Mouse (Mus musculus): ENCODE results near the gene Ubald2. TPM values are rescaled to one million over a fixed set of nuclear protein-coding genes. Genes with fewer than 3 reads are reported as not detected.
"Not testable (repeated sequence)": the region's sequence is repeated elsewhere in the genome, so short reads cannot be mapped to it uniquely, and the experiment has no call there.

Gene Ubald2
- total and polyA plus RNA-seq, 2 experiments from 2014 or later = 40.9 to 85.9 TPM

- Histone ChIP-seq H3K9ac (replicated peaks; ENCODE audit: low read length, poor library complexity, severe bottlenecking) (no peak overlapping the region), H3K27me3 (ENCODE audit: insufficient read depth, low read length) (no peaks in the 10 kb centered on the region; the same call in 1 of the 2 replicates), H3K36me3 (ENCODE audit: insufficient read depth, low read length) (no peaks in the 10 kb centered on the region), H3K4me2 (ENCODE audit: low read depth, low read length, poor library complexity, severe bottlenecking) (no peak overlapping the region), H3K4me3 (ENCODE audit: low read depth, low read length) (no peak overlapping the region), H3K27ac (ENCODE audit: low read depth, low read length) (no peak overlapping the region), H3K9me3 (ENCODE audit: low read length) (no peaks in the 10 kb centered on the region), H3K4me1 (ENCODE audit: insufficient read depth, low read length) (no peaks in the 10 kb centered on the region)
- 63% methylated on average over 4 of the region's 4 CpGs for WGBS
- ATAC-seq (ENCODE audit: low FRiP score) = no peak
- no peak for TF ChIP-seq CTCF (IDR thresholded peaks at IDR 0.05)
- no peak for DNase-seq (ENCODE audit: low spot score)
Measured at GRCm38 (mm10) chr11:116459786-116460185, 25.9 kb downstream of the Ubald2 start.

- ATAC-seq (ENCODE audit: low FRiP score) (no peak), DNase-seq (ENCODE audit: low spot score) (no peak)
- Histone ChIP-seq H3K9ac (replicated peaks; ENCODE audit: low read length, poor library complexity, severe bottlenecking) (no peak overlapping the region), H3K27ac (ENCODE audit: low read depth, low read length) (no peak overlapping the region), H3K4me2 (ENCODE audit: low read depth, low read length, poor library complexity, severe bottlenecking) (no peak overlapping the region), H3K4me3 (ENCODE audit: low read depth, low read length) (no peak overlapping the region), H3K27me3 (ENCODE audit: insufficient read depth, low read length) (no peaks in the 10 kb centered on the region; the same call in 1 of the 2 replicates), H3K4me1 (ENCODE audit: insufficient read depth, low read length) (no peaks in the 10 kb centered on the region), H3K9me3 (ENCODE audit: low read length) (no peaks in the 10 kb centered on the region), H3K36me3 (ENCODE audit: insufficient read depth, low read length) (no peaks in the 10 kb centered on the region)
- no peak for TF ChIP-seq CTCF (IDR thresholded peaks at IDR 0.05)
- 62% methylated on average over 5 of the region's 5 CpGs for WGBS
Measured at GRCm38 (mm10) chr11:116463338-116463737, 29.4 kb downstream of the Ubald2 start.

- Histone ChIP-seq H3K4me1 (ENCODE audit: insufficient read depth, low read length) (no peaks in the 10 kb centered on the region), H3K36me3 (ENCODE audit: insufficient read depth, low read length) (no peaks in the 10 kb centered on the region), H3K9me3 (ENCODE audit: low read length) (no peaks in the 10 kb centered on the region), H3K27ac (ENCODE audit: low read depth, low read length) (no peak overlapping the region), H3K4me3 (ENCODE audit: low read depth, low read length) (no peak overlapping the region), H3K9ac (replicated peaks; ENCODE audit: low read length, poor library complexity, severe bottlenecking) (no peak overlapping the region), H3K4me2 (ENCODE audit: low read depth, low read length, poor library complexity, severe bottlenecking) (no peak overlapping the region), H3K27me3 (ENCODE audit: insufficient read depth, low read length) (no peaks in the 10 kb centered on the region; the same call in 1 of the 2 replicates)
- ATAC-seq (ENCODE audit: low FRiP score) = 0 out of 2 replicates have a peak, but pooled peaks have one; percentile 31
- TF ChIP-seq CTCF (IDR thresholded peaks at IDR 0.05) = peak; percentile 79
- DNase-seq (ENCODE audit: low spot score) = peak; percentile 79
- 11% methylated on average over 2 of the region's 2 CpGs for WGBS
Measured at GRCm38 (mm10) chr11:116463833-116464232, 29.9 kb downstream of the Ubald2 start.

GRCm38 (mm10) chr11:116466141-116466540 lies 32.2 kb downstream of the Ubald2 start, which contains the start of gene Qrich2:
TSS of gene Qrich2 (minus strand) at chr11:116466241.
- no peak within 1 kb of the TSS for H3K27ac ChIP-seq (ENCODE audit: low read depth, low read length)
- no peak for TF ChIP-seq CTCF (IDR thresholded peaks at IDR 0.05)
- H3K4me1 ChIP-seq (ENCODE audit: insufficient read depth, low read length) = no peaks in the 10 kb centered on the region
- H3K27me3 ChIP-seq (ENCODE audit: insufficient read depth, low read length) = no peaks in the 10 kb centered on the region; the same call in 1 of the 2 replicates
- DNase-seq (ENCODE audit: low spot score) = no peak
- no peak for ATAC-seq (ENCODE audit: low FRiP score)
- no peak within 1 kb of the TSS for H3K9ac ChIP-seq (replicated peaks; ENCODE audit: low read length, poor library complexity, severe bottlenecking)
- no peak within 1 kb of the TSS for H3K4me3 ChIP-seq (ENCODE audit: low read depth, low read length)
- no peak within 1 kb of the TSS for H3K4me2 ChIP-seq (ENCODE audit: low read depth, low read length, poor library complexity, severe bottlenecking)
- no peaks in the 10 kb centered on the region for H3K9me3 ChIP-seq (ENCODE audit: low read length)
- WGBS = 62% methylated on average over 20 of the region's 20 CpGs
- H3K36me3 ChIP-seq (ENCODE audit: insufficient read depth, low read length) = peaks cover 14% of the 10 kb centered on the region

- not testable (repeated sequence) for ATAC-seq (ENCODE audit: low FRiP score); H3K4me1 ChIP-seq (ENCODE audit: insufficient read depth, low read length); H3K4me3 ChIP-seq (ENCODE audit: low read depth, low read length); H3K9me3 ChIP-seq (ENCODE audit: low read length); H3K27ac ChIP-seq (ENCODE audit: low read depth, low read length); H3K4me2 ChIP-seq (ENCODE audit: low read depth, low read length, poor library complexity, severe bottlenecking); H3K9ac ChIP-seq (replicated peaks; ENCODE audit: low read length, poor library complexity, severe bottlenecking); DNase-seq (ENCODE audit: low spot score); H3K27me3 ChIP-seq (ENCODE audit: insufficient read depth, low read length)
- 81% methylated on average over 3 of the region's 3 CpGs for WGBS
- peaks cover 34% of the 10 kb centered on the region for H3K36me3 ChIP-seq (ENCODE audit: insufficient read depth, low read length)
Measured at GRCm38 (mm10) chr11:116468338-116468737, 34.4 kb downstream of the Ubald2 start.

GRCm38 (mm10) chr11:116470249-116470648 lies 36.4 kb downstream of the Ubald2 start:
- no peak overlapping the region for H3K4me3 ChIP-seq (ENCODE audit: low read depth, low read length)
- DNase-seq (ENCODE audit: low spot score) (no peak), ATAC-seq (ENCODE audit: low FRiP score) (no peak)
- H3K27me3 ChIP-seq (ENCODE audit: insufficient read depth, low read length) = no peaks in the 10 kb centered on the region
- no peak for TF ChIP-seq CTCF (IDR thresholded peaks at IDR 0.05)
- WGBS = 87% methylated on average over 3 of the region's 3 CpGs
- H3K9me3 ChIP-seq (ENCODE audit: low read length) = no peaks in the 10 kb centered on the region
- no peak overlapping the region for H3K4me2 ChIP-seq (ENCODE audit: low read depth, low read length, poor library complexity, severe bottlenecking)
- H3K27ac ChIP-seq (ENCODE audit: low read depth, low read length) = no peak overlapping the region
- no peaks in the 10 kb centered on the region for H3K4me1 ChIP-seq (ENCODE audit: insufficient read depth, low read length)
- no peak overlapping the region for H3K9ac ChIP-seq (replicated peaks; ENCODE audit: low read length, poor library complexity, severe bottlenecking)
- peaks cover 42% of the 10 kb centered on the region for H3K36me3 ChIP-seq (ENCODE audit: insufficient read depth, low read length)
